Mouse (Mus musculus) urinary bladder, postnatal 14 days (tissue): ENCODE measurements at regions not wholly inside any gene's neighbourhood (a gene's known extent, or its start where the extent isn't known, plus 50 kb on each side); places are given as distances from the start of the nearest gene placed in this dataset.

ENCODE experiments used
- DNase-seq: peaks from one replicate; pipeline ENCODE4 v3.0.0; 2021; ENCODE audit warnings: low spot score

- DNase-seq: no peak
Measured at GRCm38 (mm10) chr4:71218060-71218459, 539.7 kb downstream of the Gm11232 start.

GRCm38 (mm10) chr4:71187801-71188200, 570.0 kb downstream of the Gm11232 start:
- DNase-seq: no peak

GRCm38 (mm10) chr4:71177661-71178060, 580.1 kb downstream of the Gm11232 start:
- DNase-seq: no peak

GRCm38 (mm10) chr4:71165802-71166201, 592.0 kb downstream of the Gm11232 start:
- no peak for DNase-seq

GRCm38 (mm10) chr4:71131670-71132317, 597.0 kb upstream of the Megf9 start:
- DNase-seq: no peak

GRCm38 (mm10) chr4:71130946-71131669, 596.3 kb upstream of the Megf9 start:
- peak; percentile 2 for DNase-seq

GRCm38 (mm10) chr4:71129306-71129705, 594.5 kb upstream of the Megf9 start:
- DNase-seq: no peak
